Mouse (Mus musculus) hindbrain, embryonic 14.5 days (tissue): ENCODE measurements around the gene Nfasc. TPM values are rescaled to one million over a fixed set of nuclear protein-coding genes. Genes with fewer than 3 reads are reported as not detected.

Source experiments
- ATAC-seq: fragments of 200-750 bp; cut with Nextera tagmentation; 2 replicates; pipeline ENCODE4 v1.8.0; 2017; ENCODE audit warnings: moderate number of reproducible peaks, mild to moderate bottlenecking, moderate TSS enrichment, moderate library complexity; ENCODE audit not compliant: low FRiP score
- DNase-seq: peaks from one replicate; pipeline ENCODE4 v3.0.0-alpha.2; 2015; ENCODE audit warnings: low spot score
- H3K27ac ChIP-seq: fragments of 300-500 bp; sonication (generic); 2 replicates; pipeline ENCODE4 v1.5.1; 2014; ENCODE audit warnings: mild to moderate bottlenecking, moderate library complexity
- H3K27me3 ChIP-seq: fragments of 300-500 bp; sonication (generic); 2 replicates; pipeline ENCODE4 v1.6.1; 2014; ENCODE audit warnings: mild to moderate bottlenecking, low read length, mixed read lengths; ENCODE audit not compliant: control insufficient read depth, insufficient read depth
- H3K36me3 ChIP-seq: fragments of 300-500 bp; sonication (generic); replicated peaks from 2 replicates; pipeline ENCODE4 v1.6.1; 2014; ENCODE audit not compliant: control insufficient read depth, insufficient read depth
- H3K4me1 ChIP-seq: fragments of 300-500 bp; sonication (generic); replicated peaks from 2 replicates; pipeline ENCODE4 v1.6.1; 2014; ENCODE audit warnings: antibody characterized with exemption, low read length, mixed read lengths; ENCODE audit not compliant: control insufficient read depth, insufficient read depth
- H3K4me2 ChIP-seq: fragments of 300-500 bp; sonication (generic); replicated peaks from 2 replicates; pipeline ENCODE4 v1.6.1; 2014; ENCODE audit warnings: mild to moderate bottlenecking, moderate library complexity
- H3K4me3 ChIP-seq: fragments of 300-500 bp; sonication (generic); replicated peaks from 2 replicates; pipeline ENCODE4 v1.5.1; 2014; ENCODE audit warnings: mild to moderate bottlenecking, low read length
- H3K9ac ChIP-seq: fragments of 300-500 bp; sonication (generic); 2 replicates; pipeline ENCODE4 v1.6.1; 2014
- H3K9me3 ChIP-seq: fragments of 300-500 bp; sonication (generic); 2 replicates; pipeline ENCODE4 v1.6.1; 2016; ENCODE audit warnings: low read length; ENCODE audit not compliant: control insufficient read depth
- WGBS: fragments of 180-500 bp; shearing (Covaris S2); extraction: QIAGEN DNeasy Blood & Tissue Kit; methylation state at CpG from one replicate; pipeline ENCODE4 v1.1.7; 2014; 5-methylcytosine and 5-hydroxymethylcytosine counted together
- polyA plus RNA-seq: library from polyadenylated mRNA; unstranded; fragments of >200 nt; fragmentation: Nextera tagmentation; extraction: Ambion mirVana; gene quantifications from 2 replicates; pipeline ENCODE4 v1.2.1, GENCODE M21; 2014

Gene Nfasc
- polyA plus RNA-seq, 1 experiment from 2014 or later: 42.8 TPM

DNA sequence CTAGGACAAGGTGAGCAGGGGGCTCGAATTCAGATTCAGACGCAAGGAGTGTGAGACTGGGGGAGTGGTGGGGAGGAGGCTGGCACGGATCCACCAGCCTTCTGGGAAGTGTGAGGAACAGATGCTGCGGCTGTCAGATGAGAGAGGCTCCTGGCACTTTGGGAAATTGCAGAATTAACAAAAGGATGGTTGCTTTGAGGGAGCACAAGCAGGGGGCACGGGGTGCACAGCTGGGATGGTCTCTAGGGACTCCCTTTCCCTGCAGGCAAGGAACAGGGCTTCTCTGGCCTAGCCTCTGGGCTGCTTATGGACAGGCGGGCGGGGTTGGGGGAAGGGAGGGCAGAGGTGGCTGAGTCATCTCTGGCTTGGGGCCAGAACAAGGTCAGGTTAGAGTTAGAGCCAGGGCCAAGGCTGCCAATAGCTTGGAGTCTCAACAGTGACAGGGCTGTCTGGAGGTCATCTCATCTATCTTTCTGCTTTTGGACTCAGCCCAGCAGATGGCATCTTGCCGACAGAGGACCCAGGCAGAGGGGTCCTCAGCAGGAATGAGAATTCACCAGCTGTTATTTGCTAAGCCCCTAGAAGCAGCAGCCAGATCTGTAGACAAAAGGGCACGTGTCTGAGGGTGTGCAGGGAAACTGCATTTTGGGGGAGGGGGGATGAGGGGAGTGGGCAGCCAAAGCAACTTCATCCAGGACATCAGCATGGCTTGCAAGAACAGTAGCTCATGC lies 183.5 kb downstream of the Nfasc start:
- ATAC-seq (peak; percentile 70), DNase-seq (peak; percentile 78)
- Histone ChIP-seq H3K9me3 (no peaks in the 10 kb centered on the region), H3K4me2 (no peak overlapping the region), H3K4me1 (peaks cover 49% of the 10 kb centered on the region), H3K27ac (peak overlapping the region; percentile 86), H3K4me3 (no peak overlapping the region), H3K9ac (no peak overlapping the region), H3K36me3 (no peaks in the 10 kb centered on the region), H3K27me3 (no peaks in the 10 kb centered on the region)
- WGBS: 12% methylated on average over 9 of the region's 9 CpGs

DNA sequence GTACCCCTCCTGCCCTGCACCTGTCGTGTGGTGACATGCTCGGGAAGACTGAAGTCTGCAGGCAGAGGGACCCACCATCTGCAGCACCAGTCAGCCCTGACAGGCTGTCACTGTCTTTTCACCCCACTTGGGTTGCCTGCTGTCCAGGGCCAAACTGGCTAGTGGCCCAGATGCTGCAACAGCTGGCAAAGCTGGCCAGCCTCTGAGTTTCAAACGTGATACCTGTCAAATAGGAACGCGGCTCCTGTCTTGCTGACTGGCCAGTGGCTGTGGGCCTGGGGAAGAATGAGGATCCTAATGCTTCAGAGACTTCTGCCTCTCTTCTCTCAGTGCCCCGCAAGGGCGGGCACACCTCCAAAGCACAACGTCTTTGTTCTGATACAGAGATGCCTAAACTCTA lies 197.8 kb downstream of the Nfasc start:
- Histone ChIP-seq H3K4me1 (peaks cover 37% of the 10 kb centered on the region), H3K9me3 (no peaks in the 10 kb centered on the region), H3K4me2 (peak overlapping the region; percentile 52), H3K9ac (0 out of 2 replicates have a peak overlapping the region, but pooled peaks have one; percentile 61), H3K27me3 (peaks cover 9% of the 10 kb centered on the region), H3K4me3 (no peak overlapping the region), H3K27ac (peak overlapping the region; percentile 76), H3K36me3 (no peaks in the 10 kb centered on the region)
- DNase-seq (no peak), ATAC-seq (no peak)
- 51% methylated on average over 8 of the region's 8 CpGs for WGBS

GRCm38 (mm10) chr1:132542762-132543306 lies 198.8 kb downstream of the Nfasc start, which contains the start of gene Cntn2:
Cntn2 (minus strand) TSS chr1:132543256.
- Histone ChIP-seq H3K27ac (peak within 1 kb of the TSS; percentile 76), H3K36me3 (no peaks in the 10 kb centered on the region), H3K27me3 (peaks cover 9% of the 10 kb centered on the region), H3K9me3 (no peaks in the 10 kb centered on the region), H3K4me3 (peak within 1 kb of the TSS; percentile 37), H3K9ac (peak within 1 kb of the TSS; percentile 61), H3K4me2 (peak within 1 kb of the TSS; percentile 52), H3K4me1 (peaks cover 40% of the 10 kb centered on the region)
- DNase-seq (peak; percentile 72), ATAC-seq (peak; percentile 89)
- WGBS: under 1% methylated on average over 30 of the region's 30 CpGs

DNA sequence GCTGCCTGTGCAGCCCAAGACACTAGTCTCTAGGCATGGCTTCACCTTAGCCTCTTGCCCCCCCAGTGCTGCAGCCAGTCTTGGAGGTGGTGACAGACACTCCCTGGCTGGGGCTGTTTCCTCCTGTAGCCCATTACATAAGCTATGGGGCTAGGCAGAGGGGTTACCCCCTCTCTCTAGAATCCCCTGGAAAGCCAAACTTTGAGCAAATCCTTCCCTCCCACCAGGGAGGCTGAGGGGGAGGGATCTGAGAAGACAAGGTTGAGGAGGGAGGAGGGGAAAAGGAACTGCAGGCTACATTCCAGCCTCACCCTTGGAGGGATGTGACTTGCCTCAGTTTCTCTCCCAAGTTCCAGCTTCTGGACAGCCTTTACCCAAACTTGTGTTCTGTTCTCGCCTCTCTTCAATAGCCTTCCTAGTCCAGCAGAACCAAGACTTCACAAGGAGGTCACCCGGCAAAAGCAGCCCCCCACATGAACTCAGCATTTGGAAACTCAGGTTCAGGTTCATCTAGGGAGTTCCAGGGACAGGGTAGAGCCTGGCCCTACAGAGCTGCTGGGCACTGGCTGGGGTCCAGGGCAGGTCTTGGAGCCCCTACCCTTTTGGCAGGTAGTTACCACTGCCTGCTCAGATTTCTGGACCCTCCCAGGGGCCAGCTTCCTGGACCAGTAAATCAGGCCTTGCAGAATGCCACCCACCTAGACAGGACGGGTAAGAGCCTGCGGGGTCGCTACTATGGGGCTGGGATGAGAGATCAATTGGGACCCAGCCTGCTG lies 199.6 kb downstream of the Nfasc start:
- Histone ChIP-seq H3K4me3 (peak overlapping the region; percentile 37), H3K4me1 (peaks cover 40% of the 10 kb centered on the region), H3K9ac (peak overlapping the region; percentile 61), H3K27me3 (peaks cover 9% of the 10 kb centered on the region), H3K9me3 (no peaks in the 10 kb centered on the region), H3K4me2 (peak overlapping the region; percentile 52), H3K27ac (peak overlapping the region; percentile 76; the same call in 1 of the 2 replicates), H3K36me3 (no peaks in the 10 kb centered on the region)
- WGBS: 18% methylated on average over 5 of the region's 5 CpGs
- ATAC-seq (0 out of 2 replicates have a peak, but pooled peaks have one; percentile 7), DNase-seq (no peak)

- WGBS: 3% methylated on average over 14 of the region's 14 CpGs
- Histone ChIP-seq H3K36me3 (no peaks in the 10 kb centered on the region), H3K4me3 (peak overlapping the region; percentile 37), H3K27me3 (peaks cover 9% of the 10 kb centered on the region), H3K27ac (no peak overlapping the region; the same call in 1 of the 2 replicates), H3K4me1 (peaks cover 40% of the 10 kb centered on the region), H3K4me2 (peak overlapping the region; percentile 52), H3K9me3 (no peaks in the 10 kb centered on the region), H3K9ac (peak overlapping the region; percentile 61)
- no peak for DNase-seq
- 0 out of 2 replicates have a peak, but pooled peaks have one; percentile 12 for ATAC-seq
Measured at GRCm38 (mm10) chr1:132541171-132541823, 200.3 kb downstream of the Nfasc start.

GRCm38 (mm10) chr1:132540701-132541100 lies 200.9 kb downstream of the Nfasc start:
- WGBS: 56% methylated on average over 7 of the region's 7 CpGs
- peaks cover 9% of the 10 kb centered on the region for H3K27me3 ChIP-seq
- no peak for ATAC-seq
- H3K9me3 ChIP-seq: no peaks in the 10 kb centered on the region
- H3K4me3 ChIP-seq: peak overlapping the region; percentile 37
- H3K9ac ChIP-seq: peak overlapping the region; percentile 61
- no peaks in the 10 kb centered on the region for H3K36me3 ChIP-seq
- H3K27ac ChIP-seq: peak overlapping the region; percentile 45
- DNase-seq: no peak
- peak overlapping the region; percentile 52 for H3K4me2 ChIP-seq
- peaks cover 40% of the 10 kb centered on the region for H3K4me1 ChIP-seq

DNA sequence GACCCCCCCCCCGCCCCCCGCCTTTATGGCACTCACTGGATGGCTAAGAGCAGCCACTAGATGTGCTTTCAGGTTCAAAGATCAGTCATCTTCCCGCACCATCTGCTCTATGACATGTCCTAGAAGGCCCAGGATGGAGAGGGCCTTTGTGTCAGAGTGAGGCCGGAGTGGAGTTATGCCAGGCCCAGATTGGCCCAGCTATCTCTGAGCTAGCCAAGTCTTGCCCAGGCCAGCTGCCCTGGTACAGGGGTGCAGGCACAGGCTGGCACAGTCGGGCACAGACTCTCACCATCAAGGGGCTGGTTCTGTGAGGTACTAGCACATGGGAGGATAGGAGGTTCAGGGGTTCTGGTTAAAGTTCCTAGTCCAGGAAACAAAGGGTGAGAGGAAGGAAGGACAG lies 203.9 kb downstream of the Nfasc start:
- 71% methylated on average over 5 of the region's 5 CpGs for WGBS
- ATAC-seq (no peak), DNase-seq (no peak)
- Histone ChIP-seq H3K27me3 (no peaks in the 10 kb centered on the region), H3K9me3 (no peaks in the 10 kb centered on the region), H3K4me2 (no peak overlapping the region), H3K4me1 (peaks cover 57% of the 10 kb centered on the region), H3K9ac (no peak overlapping the region), H3K4me3 (no peak overlapping the region), H3K36me3 (0 out of 2 replicates have a peak, but pooled peaks cover 1% of the 10 kb centered on the region), H3K27ac (no peak overlapping the region)

GRCm38 (mm10) chr1:132536416-132536815 lies 205.2 kb downstream of the Nfasc start:
- no peaks in the 10 kb centered on the region for H3K27me3 ChIP-seq
- no peak overlapping the region for H3K9ac ChIP-seq
- no peak overlapping the region for H3K27ac ChIP-seq
- 82% methylated on average over 3 of the region's 3 CpGs for WGBS
- H3K36me3 ChIP-seq: 0 out of 2 replicates have a peak, but pooled peaks cover 3% of the 10 kb centered on the region
- peaks cover 49% of the 10 kb centered on the region for H3K4me1 ChIP-seq
- no peak overlapping the region for H3K4me3 ChIP-seq
- H3K4me2 ChIP-seq: no peak overlapping the region
- no peak for ATAC-seq
- no peak for DNase-seq
- H3K9me3 ChIP-seq: no peaks in the 10 kb centered on the region
